Mouse (Mus musculus): Measurements from ENCODE around the gene Olfr1232.

The Olfr1232 gene

DNA sequence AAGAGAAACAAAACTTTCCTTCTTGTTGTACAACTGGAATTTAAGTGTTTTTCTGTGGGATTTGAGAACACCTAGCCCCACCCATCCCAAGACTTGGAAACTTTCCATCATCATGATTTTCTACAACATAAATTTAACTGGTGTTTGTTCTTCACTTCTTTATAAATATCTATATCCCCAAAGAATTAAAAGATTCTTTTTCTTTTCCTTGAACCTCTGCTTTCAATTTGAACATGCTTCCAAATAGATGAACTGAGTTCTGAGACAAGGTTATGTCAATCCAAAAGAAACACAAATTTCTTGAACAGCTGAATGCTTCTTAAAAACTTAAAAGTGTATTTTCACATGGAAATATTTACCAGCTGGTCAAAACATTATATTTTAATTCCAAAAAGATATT, at the start of gene Olfr1232:
Olfr1232 (minus strand) TSS at position 101 of the 400 bp plus-strand sequence.
- no peak for DNase-seq (ENCODE audit: extremely low spot score, low read depth, low spot score)

GRCm38 (mm10) chr2:89364765-89365164, 35.3 kb upstream of the Olfr1232 start, which contains the start of gene Olfr1234:
Gene Olfr1234 (minus strand): TSS chr2:89364865.
- DNase-seq (ENCODE audit: extremely low spot score, low read depth, low spot score), result no peak

DNA sequence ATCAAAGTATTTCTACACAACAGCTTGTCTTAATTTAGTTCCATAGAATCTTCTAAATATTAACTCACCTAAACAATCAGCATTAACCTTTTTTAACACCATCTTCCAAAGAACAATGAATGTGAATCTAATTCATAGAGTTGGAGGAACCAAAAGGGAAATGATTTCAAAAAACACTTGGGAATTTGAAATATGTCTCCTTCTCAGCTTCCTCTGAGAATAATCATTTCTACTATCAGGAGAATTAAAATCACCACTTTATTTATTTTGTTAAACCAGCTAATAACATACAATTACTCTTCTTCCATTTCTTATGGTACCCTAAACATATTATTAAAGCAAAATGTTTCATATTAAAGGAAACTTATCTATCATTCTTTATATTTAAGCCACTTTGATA, 12.8 kb upstream of the Olfr1232 start, which contains the start of gene Olfr1233:
Olfr1233 (minus strand) TSS at position 101 of the 400 bp plus-strand sequence.
- DNase-seq (ENCODE audit: extremely low spot score, low read depth, low spot score), result no peak

- no peak for DNase-seq (ENCODE audit: extremely low spot score, low read depth, low spot score)
These were observed 22.5 kb downstream of the Olfr1232 start, which contains the start of gene Olfr1231 for GRCm38 (mm10) chr2:89306974-89307373. Gene Olfr1231 (minus strand): TSS chr2:89307074.

GRCm38 (mm10) chr2:89297168-89297567, 32.3 kb downstream of the Olfr1232 start, which contains the start of gene Olfr1230:
Gene Olfr1230 (minus strand): TSS chr2:89297268.
- DNase-seq (ENCODE audit: extremely low spot score, low read depth, low spot score), result no peak

DNA sequence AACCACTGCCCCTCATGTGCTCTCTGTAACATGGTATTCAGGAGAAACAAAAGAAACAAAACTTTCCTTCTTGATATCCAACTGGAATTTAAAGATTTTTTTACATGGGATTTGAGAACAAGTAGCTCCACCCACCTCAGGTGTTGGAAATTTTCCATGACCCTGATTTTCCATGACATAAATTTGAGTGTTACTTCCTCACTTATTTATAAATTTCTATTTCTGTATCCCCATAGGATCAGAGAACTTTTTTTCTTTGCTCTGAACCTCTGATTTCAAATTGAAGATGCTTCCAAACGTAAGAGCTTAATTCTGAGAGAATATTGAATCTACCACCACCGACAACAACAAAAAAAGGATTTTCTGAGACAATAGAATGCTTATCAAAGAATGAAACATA, 41.6 kb downstream of the Olfr1232 start, which contains the start of gene Olfr1229:
Olfr1229 (minus strand) TSS at position 101 of the 400 bp plus-strand sequence.
- DNase-seq (ENCODE audit: extremely low spot score, low read depth, low spot score), result no peak
